Mouse (Mus musculus) adipocyte (in vitro differentiated cells): Measurements from ENCODE around the gene Rab38.

ENCODE experiments used
- DNase-seq: peaks from one replicate; pipeline ENCODE4 v3.0.0-alpha.2; 2016; ENCODE audit warnings: low spot score

Gene Rab38

DNA sequence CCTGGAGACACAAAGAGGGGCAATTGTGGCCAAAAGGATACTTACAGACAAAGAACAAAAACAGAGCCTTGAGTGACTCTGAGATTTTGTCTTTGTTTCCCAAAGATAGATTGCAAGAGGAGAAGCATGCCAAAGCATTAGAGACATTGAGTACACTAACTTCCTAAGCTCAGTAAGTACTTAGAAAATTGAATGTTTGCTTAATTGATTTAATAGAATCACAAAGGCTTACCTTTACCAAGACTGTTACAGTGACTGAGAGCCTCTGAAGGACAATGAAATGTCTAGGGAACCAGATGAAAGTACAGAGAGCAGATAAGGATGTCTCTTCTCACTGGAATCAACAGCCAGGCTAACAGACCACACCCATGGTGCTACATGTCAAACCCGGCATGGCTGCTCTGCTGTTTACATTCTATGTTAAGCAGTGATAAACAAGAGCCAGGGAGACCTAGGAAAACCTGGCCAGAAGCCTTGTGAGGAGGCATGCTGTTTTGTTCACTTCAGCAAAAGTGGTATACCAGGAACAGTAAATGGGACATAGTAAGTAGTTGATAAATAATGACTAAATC lies 97.1 kb downstream of the Rab38 start:
- DNase-seq, result no peak

DNA sequence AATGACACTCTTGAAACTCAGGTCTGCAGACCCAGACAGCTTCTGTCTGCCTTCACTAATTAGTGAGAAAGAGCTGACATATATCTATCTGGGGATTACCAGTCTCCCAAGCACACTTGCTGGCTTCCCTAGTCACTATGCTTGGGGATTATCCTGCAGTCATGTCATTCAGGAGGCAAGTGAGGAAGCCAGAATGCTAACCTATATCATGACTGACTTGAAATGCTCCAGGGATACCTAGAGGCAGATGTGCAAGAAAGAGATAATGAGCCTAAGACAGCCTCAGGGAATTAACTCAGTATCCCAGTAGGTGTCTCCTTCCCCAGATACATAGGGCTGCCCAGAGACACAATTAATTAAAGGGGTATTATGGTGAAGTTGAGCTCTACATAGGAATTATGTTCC lies 106.1 kb downstream of the Rab38 start:
- DNase-seq, result no peak

DNA sequence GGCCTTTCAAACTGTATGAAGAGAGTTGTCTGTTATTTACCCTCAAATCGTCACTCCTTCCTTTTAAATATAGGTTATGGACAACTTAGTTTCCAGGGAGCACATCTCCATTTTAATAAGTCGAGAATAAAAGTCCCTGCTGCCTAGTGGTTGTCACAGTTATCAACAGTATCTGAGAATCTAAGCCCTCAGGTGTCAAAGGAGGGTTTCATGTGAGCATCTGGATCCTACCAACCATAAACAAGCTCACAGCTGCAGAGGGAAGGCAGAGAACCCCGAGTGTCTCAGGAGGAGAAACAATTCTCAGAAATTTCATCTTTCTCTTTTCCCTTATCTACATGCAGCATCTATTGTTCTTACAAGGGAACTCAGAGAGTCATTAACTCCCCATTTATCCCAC lies 106.7 kb downstream of the Rab38 start:
- no peak for DNase-seq
